Mouse (Mus musculus): ENCODE data around the gene Akap13. TPM values are rescaled to one million over a fixed set of nuclear protein-coding genes. Genes with fewer than 3 reads are reported as not detected.

The Akap13 gene
- polyA plus RNA-seq (2012; rRNA removed) = 8.9 and 9.0 TPM in 2 replicates

DNA sequence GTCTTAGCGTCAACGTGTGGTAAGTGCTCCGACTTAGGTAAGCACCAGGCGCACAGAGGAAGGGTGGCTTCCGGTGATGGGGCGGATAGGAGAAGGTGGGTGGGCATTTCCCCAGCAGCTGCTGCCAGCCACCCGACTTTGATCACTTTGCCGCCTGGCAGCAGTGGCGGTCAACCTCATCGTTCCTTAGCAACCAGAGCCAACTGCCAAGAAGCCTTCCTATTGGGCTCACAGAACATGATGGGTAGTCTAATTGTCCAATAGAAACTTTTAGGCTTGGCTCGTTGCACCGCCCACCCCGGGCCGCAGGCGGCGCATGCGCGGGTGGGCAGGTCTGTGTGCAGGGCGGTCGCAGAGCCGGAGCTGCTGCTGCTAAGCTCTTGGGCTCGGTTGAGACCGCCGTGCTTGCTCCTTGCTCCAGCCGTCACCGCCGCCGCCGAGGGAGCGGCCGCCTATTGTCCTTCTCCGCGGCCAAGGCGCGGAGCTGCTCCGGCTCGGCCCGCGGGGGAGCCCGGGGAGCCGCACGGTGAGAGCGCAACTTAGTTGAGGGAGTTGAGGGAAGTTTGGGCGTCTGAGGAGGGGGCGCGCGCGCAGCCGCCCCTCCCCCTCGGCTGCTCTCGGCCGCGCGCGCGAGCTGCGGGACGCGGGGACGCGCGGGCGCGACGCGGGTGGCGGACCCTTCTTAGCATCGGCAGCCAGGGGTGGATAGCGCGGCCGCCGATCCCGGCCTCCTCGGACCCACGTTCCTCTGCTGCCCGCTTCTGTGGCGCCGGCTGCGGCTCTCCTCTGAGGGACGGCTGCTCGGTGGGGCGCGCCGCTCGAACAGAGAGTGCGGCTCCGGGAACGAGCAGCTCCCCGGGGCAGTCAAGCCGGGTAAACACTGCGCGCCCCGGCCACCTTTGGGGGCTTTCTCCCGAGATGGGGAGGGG is at the start of gene Akap13:
Gene Akap13, plus strand, starts transcription at position 312 of the 929 bp plus-strand sequence.

Other genes with a start within 250 kb of the Akap13 start
- 17.0 and 18.8 TPM in 2 replicates for gene Sv2b, start 146.3 kb upstream of the Akap13 start, polyA plus RNA-seq (2012; rRNA removed)

Measured in central nervous system, embryonic 18 days (tissue).